Mouse (Mus musculus) midbrain, embryonic 10.5 days (tissue): ENCODE measurements at regions not wholly inside any gene's neighbourhood (a gene's known extent, or its start where the extent isn't known, plus 50 kb on each side); places are given as distances from the start of the nearest gene placed in this dataset.

ENCODE experiments used
- DNase-seq: peaks from one replicate; pipeline ENCODE4 v3.0.0-alpha.2; 2017; ENCODE audit warnings: low spot score
- H3K27ac ChIP-seq: fragments of 300-500 bp; sonication (generic); replicated peaks from 2 replicates; pipeline ENCODE4 v1.5.1; 2016; ENCODE audit warnings: mild to moderate bottlenecking
- H3K27me3 ChIP-seq: fragments of 300-500 bp; sonication (generic); 2 replicates; pipeline ENCODE4 v1.6.1; 2016; ENCODE audit warnings: low read depth, mild to moderate bottlenecking; ENCODE audit not compliant: poor library complexity, severe bottlenecking
- H3K36me3 ChIP-seq: fragments of 300-500 bp; sonication (generic); 2 replicates; pipeline ENCODE4 v1.6.1; 2016; ENCODE audit warnings: mild to moderate bottlenecking, moderate library complexity
- H3K4me1 ChIP-seq: fragments of 300-500 bp; sonication (generic); 2 replicates; pipeline ENCODE4 v1.6.1; 2016
- H3K4me3 ChIP-seq: fragments of 300-500 bp; sonication (generic); 2 replicates; pipeline ENCODE4 v1.5.1; 2016; ENCODE audit warnings: mild to moderate bottlenecking, moderate library complexity
- H3K9me3 ChIP-seq: fragments of 300-500 bp; sonication (generic); replicated peaks from 2 replicates; pipeline ENCODE4 v1.6.1; 2016; ENCODE audit warnings: mild to moderate bottlenecking
- WGBS: fragments of 180-500 bp; shearing (Covaris S2); methylation state at CpG from one replicate; pipeline ENCODE4 v1.1.7; 2016; 5-methylcytosine and 5-hydroxymethylcytosine counted together

DNA sequence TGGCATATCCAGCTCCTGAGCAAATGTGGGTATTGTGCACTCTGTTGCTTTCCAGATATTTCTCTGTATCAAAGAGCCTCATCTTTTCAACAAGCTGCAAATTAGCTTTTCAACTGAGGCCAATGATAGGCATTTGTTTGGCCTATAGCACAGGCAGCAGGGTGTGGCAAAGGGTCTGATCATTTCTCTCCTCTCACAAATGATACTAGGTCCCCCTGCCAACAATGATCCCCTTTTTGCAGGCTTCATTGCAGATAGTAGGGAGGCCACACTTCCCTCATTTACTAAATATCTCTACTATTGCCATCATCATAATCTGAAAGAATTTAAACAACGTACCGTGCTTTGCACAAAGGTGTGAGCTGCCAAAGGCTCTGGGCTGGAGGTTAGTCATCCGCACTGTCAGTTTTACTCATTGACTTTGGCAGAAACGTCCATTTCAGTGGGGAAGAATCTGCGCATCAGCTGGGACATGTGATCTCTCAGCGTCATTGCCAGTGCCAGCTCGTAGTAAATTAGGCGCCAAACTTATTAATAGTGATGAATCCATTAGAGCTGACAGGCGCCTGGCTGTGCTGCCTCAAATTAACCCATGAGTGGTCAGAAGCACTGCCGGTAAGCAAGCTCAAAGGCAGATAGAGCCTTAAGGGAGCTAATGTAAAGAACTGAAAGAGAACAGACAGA, 147.4 kb upstream of the Foxq1 start:
- H3K4me3 ChIP-seq = no peak overlapping the region
- DNase-seq = no peak
- H3K4me1 ChIP-seq = no peaks in the 10 kb centered on the region
- no peaks in the 10 kb centered on the region for H3K36me3 ChIP-seq
- no peak overlapping the region for H3K27ac ChIP-seq
- whole genome bisulfite sequencing = 77% methylated on average over 10 of the region's 10 CpGs
- H3K9me3 ChIP-seq = no peaks in the 10 kb centered on the region
- no peaks in the 10 kb centered on the region for H3K27me3 ChIP-seq

- H3K4me3 ChIP-seq = no peak overlapping the region
- H3K36me3 ChIP-seq = no peaks in the 10 kb centered on the region
- H3K27ac ChIP-seq = no peak overlapping the region
- H3K27me3 ChIP-seq = no peaks in the 10 kb centered on the region
- no peak for DNase-seq
- 92% methylated on average over 2 of the region's 2 CpGs for WGBS
- H3K4me1 ChIP-seq = no peaks in the 10 kb centered on the region
- no peaks in the 10 kb centered on the region for H3K9me3 ChIP-seq
Observed at GRCm38 (mm10) chr13:31409123-31409513, 146.8 kb upstream of the Foxq1 start.

GRCm38 (mm10) chr13:31421556-31421955, 134.4 kb upstream of the Foxq1 start:
- Histone ChIP-seq H3K4me1 (peaks cover 7% of the 10 kb centered on the region), H3K27ac (no peak overlapping the region), H3K36me3 (no peaks in the 10 kb centered on the region), H3K9me3 (no peaks in the 10 kb centered on the region), H3K4me3 (no peak overlapping the region), H3K27me3 (no peaks in the 10 kb centered on the region)
- WGBS = 95% methylated on average over 5 of the region's 5 CpGs
- no peak for DNase-seq

- H3K4me3 ChIP-seq = no peak overlapping the region
- DNase-seq = no peak
- WGBS = 91% methylated on average over 3 of the region's 3 CpGs
- H3K4me1 ChIP-seq = peaks cover 7% of the 10 kb centered on the region
- no peak overlapping the region for H3K27ac ChIP-seq
- no peaks in the 10 kb centered on the region for H3K27me3 ChIP-seq
- no peaks in the 10 kb centered on the region for H3K36me3 ChIP-seq
- H3K9me3 ChIP-seq = no peaks in the 10 kb centered on the region
Observed at GRCm38 (mm10) chr13:31423599-31423998, 132.3 kb upstream of the Foxq1 start.

DNA sequence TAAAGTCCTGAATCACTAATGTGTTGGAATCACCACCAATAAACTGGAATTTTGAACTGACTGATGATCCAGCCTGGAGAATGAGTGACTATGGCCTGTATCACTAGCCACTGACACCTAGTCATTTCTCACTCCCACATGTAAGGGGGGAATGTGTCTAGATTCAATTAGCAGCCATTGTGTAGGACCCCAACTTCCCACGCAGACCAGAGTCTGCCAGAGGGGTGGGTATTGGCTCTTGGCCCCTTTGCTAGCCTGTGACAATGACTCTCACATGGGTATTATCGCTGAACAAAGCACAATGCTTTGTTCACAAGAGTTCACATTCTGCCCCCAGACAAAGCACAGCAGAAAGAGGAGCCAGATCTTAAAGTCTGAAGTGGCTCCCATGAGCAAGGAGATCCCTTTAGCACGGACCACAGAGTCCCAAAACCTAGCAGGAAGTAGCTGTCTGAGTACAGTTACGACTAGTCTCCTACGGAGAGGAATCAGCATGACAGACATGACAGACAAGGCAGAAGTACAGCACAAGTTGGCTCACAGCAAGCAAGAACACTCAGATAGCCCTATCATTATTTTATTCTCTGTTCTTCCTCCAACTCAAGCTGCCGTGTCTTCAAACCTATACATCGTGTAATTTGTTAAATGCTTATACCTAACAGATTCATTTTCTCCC, 130.0 kb upstream of the Foxq1 start:
- Histone ChIP-seq H3K9me3 (no peaks in the 10 kb centered on the region), H3K27me3 (no peaks in the 10 kb centered on the region), H3K36me3 (no peaks in the 10 kb centered on the region), H3K4me3 (no peak overlapping the region), H3K4me1 (peaks cover 7% of the 10 kb centered on the region), H3K27ac (peak overlapping the region; percentile 9; the same call in 1 of the 2 replicates)
- no peak for DNase-seq
- WGBS = 67% methylated on average over 7 of the region's 7 CpGs

- Histone ChIP-seq H3K4me1 (no peaks in the 10 kb centered on the region), H3K9me3 (no peaks in the 10 kb centered on the region), H3K36me3 (no peaks in the 10 kb centered on the region), H3K27me3 (no peaks in the 10 kb centered on the region), H3K27ac (no peak overlapping the region), H3K4me3 (no peak overlapping the region)
- WGBS = 90% methylated on average over 7 of the region's 7 CpGs
- DNase-seq = no peak
Observed at GRCm38 (mm10) chr13:31436434-31436833, 119.5 kb upstream of the Foxq1 start.

DNA sequence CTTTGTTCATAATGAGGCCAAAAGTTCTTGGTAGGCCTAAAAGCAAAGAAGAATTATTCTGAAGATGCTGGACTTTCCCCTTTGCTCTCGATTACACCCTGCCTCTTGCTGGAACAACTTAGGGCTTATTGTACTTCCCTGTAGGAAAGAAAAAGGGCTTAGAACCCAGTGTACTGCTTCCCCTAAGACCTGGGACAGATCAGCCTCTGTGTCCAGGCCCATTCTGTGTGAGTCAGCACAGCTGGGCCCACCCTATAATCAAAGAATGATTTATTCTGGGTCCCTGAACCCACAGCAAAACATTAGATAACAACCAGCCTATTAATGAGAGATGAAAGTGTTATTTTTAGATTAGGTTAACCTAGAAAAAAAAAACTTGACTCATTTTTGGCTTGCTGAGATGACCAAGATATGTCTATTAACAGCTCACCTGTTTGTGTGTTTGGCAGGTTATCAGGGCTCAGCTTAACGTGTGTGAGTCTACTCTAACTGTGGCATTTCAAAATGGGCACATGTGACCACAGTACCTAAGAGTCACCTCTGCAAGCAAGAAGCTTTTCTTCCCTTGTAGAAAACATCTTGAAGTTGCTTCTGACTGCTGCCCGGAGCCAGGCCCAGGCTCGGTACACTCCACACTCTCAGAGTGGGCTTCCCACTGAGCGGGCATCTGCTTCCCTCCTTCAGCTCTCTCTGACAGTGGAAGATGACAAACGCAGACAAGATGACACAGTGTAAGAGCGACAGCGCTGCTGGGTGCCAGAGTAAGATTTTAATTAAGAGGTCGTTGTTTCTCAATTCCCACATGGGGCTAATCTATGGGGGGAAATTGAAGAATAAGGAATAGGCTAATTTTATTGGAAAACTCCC, 115.9 kb upstream of the Foxq1 start:
- no peaks in the 10 kb centered on the region for H3K27me3 ChIP-seq
- H3K4me1 ChIP-seq = no peaks in the 10 kb centered on the region
- no peak overlapping the region for H3K27ac ChIP-seq
- no peak for DNase-seq
- H3K36me3 ChIP-seq = no peaks in the 10 kb centered on the region
- WGBS = 78% methylated on average over 9 of the region's 9 CpGs
- no peak overlapping the region for H3K4me3 ChIP-seq
- H3K9me3 ChIP-seq = no peaks in the 10 kb centered on the region

DNA sequence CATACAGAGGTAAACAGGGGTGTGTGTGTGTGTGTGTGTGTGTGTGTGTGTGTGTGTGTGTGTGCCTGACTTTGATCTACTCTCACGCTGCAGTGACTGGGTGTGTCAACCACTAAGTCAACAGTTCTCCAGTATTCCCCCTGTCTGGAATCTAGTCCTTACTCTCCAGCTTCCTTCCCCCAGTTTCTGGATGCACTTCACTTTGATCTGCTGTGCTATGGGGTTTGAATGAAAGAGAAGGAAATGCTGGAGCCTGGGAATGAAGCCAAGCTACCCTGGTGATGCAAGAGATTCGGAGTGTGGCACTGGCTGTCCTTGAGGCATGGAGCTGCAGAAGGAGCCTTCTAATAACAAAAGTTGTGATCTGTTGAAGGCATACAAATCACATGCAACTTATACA, 97.1 kb upstream of the Foxq1 start:
- 78% methylated on average over 2 of the region's 2 CpGs for WGBS
- no peak for DNase-seq
- Histone ChIP-seq H3K27ac (no peak overlapping the region), H3K4me3 (no peak overlapping the region), H3K36me3 (no peaks in the 10 kb centered on the region), H3K4me1 (no peaks in the 10 kb centered on the region), H3K27me3 (no peaks in the 10 kb centered on the region), H3K9me3 (no peaks in the 10 kb centered on the region)

DNA sequence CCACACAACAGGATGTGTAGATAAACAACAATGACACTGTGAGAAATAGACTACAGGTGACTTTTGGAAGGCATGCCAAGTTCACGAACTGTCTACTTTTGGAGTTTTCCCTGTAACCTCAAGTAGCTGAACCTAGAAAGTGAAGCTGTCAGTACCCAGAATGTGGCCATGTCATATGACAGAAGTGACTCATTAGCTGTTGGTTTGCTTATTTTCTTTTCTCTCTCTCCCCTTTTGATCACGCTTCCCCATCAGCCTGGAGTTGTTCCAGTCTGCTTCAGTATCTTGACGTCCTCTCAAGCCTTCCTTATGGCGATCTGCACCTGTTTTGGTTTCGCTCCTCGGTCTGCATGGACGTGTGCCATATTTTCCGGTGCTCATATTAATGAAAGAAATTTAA, 90.8 kb upstream of the Foxq1 start:
- Histone ChIP-seq H3K4me1 (no peaks in the 10 kb centered on the region), H3K36me3 (no peaks in the 10 kb centered on the region), H3K4me3 (no peak overlapping the region), H3K9me3 (no peaks in the 10 kb centered on the region), H3K27me3 (no peaks in the 10 kb centered on the region), H3K27ac (no peak overlapping the region)
- 88% methylated on average over 8 of the region's 8 CpGs for WGBS
- DNase-seq = no peak

- Histone ChIP-seq H3K27ac (no peak overlapping the region), H3K4me3 (no peak overlapping the region), H3K36me3 (no peaks in the 10 kb centered on the region), H3K4me1 (no peaks in the 10 kb centered on the region), H3K27me3 (no peaks in the 10 kb centered on the region), H3K9me3 (no peaks in the 10 kb centered on the region)
- DNase-seq = no peak
- 81% methylated on average over 4 of the region's 4 CpGs for WGBS
Observed at GRCm38 (mm10) chr13:31465711-31466110, 90.2 kb upstream of the Foxq1 start.

DNA sequence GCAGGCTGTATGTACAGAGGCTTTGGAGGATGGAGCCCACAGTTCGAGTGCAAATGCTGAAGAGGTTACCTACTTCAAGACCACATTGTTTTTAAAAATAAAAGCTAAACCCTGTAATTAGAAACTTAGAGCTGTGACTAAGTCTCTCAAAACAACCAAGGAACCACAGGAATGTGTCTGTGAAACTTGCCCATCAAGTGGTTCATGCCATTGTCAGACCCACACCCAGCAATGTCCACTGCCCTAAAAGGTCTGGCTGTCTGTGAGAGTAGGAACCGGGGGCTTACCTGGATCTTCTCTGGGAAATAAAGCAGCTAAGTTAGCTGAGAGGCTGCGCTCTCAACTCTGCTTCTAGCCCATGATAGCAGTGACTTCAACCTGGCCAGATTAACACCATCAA, 87.8 kb upstream of the Foxq1 start:
- H3K4me3 ChIP-seq = no peak overlapping the region
- no peaks in the 10 kb centered on the region for H3K9me3 ChIP-seq
- 87% methylated on average over 3 of the region's 3 CpGs for WGBS
- no peaks in the 10 kb centered on the region for H3K36me3 ChIP-seq
- no peaks in the 10 kb centered on the region for H3K4me1 ChIP-seq
- no peak for DNase-seq
- no peak overlapping the region for H3K27ac ChIP-seq
- no peaks in the 10 kb centered on the region for H3K27me3 ChIP-seq

DNA sequence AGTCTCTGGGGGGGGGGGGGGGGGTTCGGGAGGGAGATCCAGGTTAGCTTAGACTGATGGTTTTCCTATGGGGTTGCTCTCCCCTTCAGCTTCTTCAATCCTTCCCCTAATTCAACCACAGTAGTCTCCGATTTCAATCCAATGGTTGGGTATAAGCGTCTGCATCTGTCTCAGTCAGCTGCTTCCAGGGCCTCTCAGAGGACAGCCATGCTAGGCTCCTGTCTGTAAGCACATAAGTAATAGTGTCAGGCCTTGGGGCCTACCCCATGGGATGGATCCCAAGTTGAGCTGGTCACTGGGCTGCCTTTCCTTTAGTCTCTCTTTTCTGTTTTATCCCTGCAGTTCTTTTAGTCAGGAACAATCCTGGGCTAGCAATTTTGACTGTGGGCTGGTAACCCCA, 87.0 kb upstream of the Foxq1 start:
- 68% methylated on average over 3 of the region's 3 CpGs for WGBS
- DNase-seq = no peak
- Histone ChIP-seq H3K27me3 (no peaks in the 10 kb centered on the region), H3K36me3 (no peaks in the 10 kb centered on the region), H3K4me3 (no peak overlapping the region), H3K9me3 (no peaks in the 10 kb centered on the region), H3K4me1 (no peaks in the 10 kb centered on the region), H3K27ac (no peak overlapping the region)

- Histone ChIP-seq H3K27me3 (no peaks in the 10 kb centered on the region), H3K36me3 (no peaks in the 10 kb centered on the region), H3K9me3 (no peaks in the 10 kb centered on the region), H3K4me3 (no peak overlapping the region), H3K27ac (no peak overlapping the region), H3K4me1 (no peaks in the 10 kb centered on the region)
- WGBS = 82% methylated on average over 5 of the region's 5 CpGs
- no peak for DNase-seq
Observed at GRCm38 (mm10) chr13:31472366-31472765, 83.6 kb upstream of the Foxq1 start.
